Mouse (Mus musculus): Measurements from ENCODE around the gene Rpl6. TPM values are rescaled to one million over a fixed set of nuclear protein-coding genes. Genes with fewer than 3 reads are reported as not detected.
"Not testable (repeated sequence)": the region's sequence is repeated elsewhere in the genome, so short reads cannot be mapped to it uniquely, and the experiment has no call there.

Rpl6 gene
- polyA plus RNA-seq, 1 experiment from 2014 or later, result 639 TPM

DNA sequence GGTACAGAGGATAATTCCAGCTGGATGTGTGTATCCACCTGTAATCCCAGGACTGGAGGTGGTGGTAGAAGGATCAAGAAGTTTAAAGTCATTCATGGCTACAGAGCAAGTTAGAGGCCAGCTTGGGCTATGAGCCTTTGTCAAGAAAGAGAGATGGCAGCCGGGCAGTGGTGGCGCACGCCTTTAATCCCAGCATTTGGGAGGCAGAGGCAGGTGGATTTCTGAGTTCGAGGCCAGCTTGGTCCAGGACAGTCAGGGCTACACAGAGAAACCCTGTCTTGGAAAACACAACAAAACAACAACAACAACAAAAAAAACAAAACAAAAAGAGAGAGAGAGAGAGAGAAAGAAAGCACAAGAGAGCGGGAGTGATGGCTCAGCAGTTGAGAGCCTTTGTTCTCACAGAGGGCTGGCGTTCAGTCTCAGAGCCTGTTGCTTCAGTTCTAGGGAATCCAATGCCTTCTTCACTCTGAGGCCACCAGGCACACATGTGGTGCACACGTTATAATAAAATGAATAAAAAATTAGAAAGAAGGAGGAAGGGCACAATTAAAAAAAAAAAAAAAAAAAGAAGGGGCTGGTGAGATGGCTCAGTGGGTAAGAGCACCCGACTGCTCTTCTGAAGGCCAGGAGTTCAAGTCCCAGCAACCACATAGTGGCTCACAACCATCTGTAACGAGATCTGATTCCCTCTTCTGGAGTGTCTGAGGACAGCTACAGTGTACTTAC lies 12.5 kb downstream of the Rpl6 start:
- WGBS, result 91% methylated on average over 9 of the region's 9 CpGs
- Histone ChIP-seq H3K4me1 (peaks cover 11% of the 10 kb centered on the region), H3K36me3 (peaks cover 15% of the 10 kb centered on the region)
- ATAC-seq (replicated peaks; ENCODE audit: low FRiP score); H3K4me3 ChIP-seq (replicated peaks); H3K9me3 ChIP-seq (replicated peaks); H3K27ac ChIP-seq; H3K4me2 ChIP-seq; H3K9ac ChIP-seq; H3K27me3 ChIP-seq: not testable (repeated sequence)

DNA sequence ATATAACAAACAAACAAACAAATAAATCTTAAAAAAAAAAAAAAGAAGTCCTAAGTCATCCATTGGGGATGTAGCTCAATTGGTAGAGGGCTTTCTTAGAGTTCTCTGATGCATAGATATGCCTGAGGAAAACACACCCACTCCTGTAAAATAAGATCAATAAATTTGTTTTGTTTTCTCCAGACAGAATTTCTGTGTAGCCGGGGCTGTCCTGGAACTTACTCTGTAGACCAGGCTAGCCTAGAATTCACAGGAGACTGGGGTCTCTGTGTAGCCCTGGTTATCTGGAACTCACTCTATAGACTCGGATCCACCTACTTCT lies 13.0 kb downstream of the Rpl6 start:
- WGBS, result 92% methylated on average over 2 of the region's 2 CpGs
- no peak for ATAC-seq (replicated peaks; ENCODE audit: low FRiP score)
- H3K9me3 ChIP-seq (replicated peaks), result no peaks in the 10 kb centered on the region

DNA sequence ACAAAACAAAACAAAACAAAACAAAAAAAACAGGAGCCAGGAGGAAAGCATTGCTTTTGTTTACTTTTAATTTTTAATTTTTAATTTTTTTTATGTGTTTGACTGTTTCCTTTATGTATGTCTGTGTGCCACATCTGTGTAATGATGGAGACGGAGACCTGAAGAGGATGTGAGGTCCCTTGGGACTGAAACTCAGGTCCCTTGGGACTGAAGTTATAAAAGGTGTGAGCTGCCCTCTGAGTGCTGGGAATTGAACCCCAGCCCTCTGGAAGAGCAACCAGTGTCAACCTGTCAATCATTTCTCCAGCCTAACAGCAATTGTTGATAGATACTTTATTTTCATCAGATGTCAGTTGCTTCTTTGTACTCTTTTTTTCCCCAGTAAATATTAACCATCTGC lies 14.9 kb downstream of the Rpl6 start:
- Histone ChIP-seq H3K4me2 (no peak overlapping the region), H3K27me3 (no peaks in the 10 kb centered on the region), H3K9me3 (replicated peaks) (no peaks in the 10 kb centered on the region), H3K4me3 (replicated peaks) (no peak overlapping the region), H3K4me1 (peaks cover 16% of the 10 kb centered on the region), H3K27ac (no peak overlapping the region), H3K9ac (no peak overlapping the region), H3K36me3 (no peaks in the 10 kb centered on the region)
- ATAC-seq (replicated peaks; ENCODE audit: low FRiP score), result no peak
- WGBS, result 91% methylated on average over 1 of the region's 1 CpGs

More for the DNA sequence above, 13.0 kb downstream of the Rpl6 start:
- peaks cover 10% of the 10 kb centered on the region for H3K36me3 ChIP-seq
- H3K27ac ChIP-seq, result no peak overlapping the region
- no peak overlapping the region for H3K9ac ChIP-seq
- no peak overlapping the region for H3K4me3 ChIP-seq (replicated peaks)
- H3K4me2 ChIP-seq, result no peak overlapping the region
- peaks cover 16% of the 10 kb centered on the region for H3K4me1 ChIP-seq
- H3K27me3 ChIP-seq, result no peaks in the 10 kb centered on the region

DNA sequence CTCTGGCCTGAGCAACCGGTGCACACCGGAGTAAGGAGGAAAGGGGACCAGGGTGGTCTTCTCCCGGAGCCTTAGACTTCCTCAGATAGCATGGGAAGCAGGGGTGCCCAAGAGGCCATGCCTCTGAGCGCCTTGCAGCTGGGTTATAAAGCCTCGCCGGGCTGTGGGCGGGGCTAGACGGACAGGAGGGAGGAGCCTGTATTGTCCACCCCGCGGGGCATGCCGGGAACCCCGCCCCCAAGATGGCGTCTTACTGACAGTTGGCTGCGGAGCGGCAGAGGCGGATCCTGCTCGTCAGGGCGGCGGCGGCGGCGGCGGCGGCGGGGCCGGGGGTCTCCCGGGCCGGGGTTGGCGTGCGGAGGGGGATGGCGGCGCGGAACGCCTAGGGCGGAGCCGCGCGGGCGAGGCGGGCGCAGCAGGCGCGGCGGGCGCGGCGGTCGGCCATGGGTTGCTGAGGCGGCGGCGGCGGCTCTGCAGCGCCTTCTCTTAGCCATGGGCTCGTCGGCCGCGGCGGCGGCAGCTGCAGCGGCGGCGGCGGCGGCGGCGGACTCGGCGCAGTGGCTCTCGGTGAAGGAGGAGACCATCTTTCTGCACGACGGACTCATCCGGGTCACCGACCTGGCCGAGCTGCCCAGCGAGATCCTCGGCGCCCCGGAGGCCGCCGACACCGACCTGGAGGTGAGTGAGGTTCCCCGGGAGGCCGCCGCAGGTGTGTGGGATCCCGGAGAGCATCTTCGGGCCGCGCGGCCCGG lies 15.9 kb downstream of the Rpl6 start, which contains the start of gene Hectd4:
Gene Hectd4, plus strand, starts transcription at position 240 of the 752 bp plus-strand sequence.
- under 1% methylated on average over 75 of the region's 90 CpGs for WGBS
- peaks cover 16% of the 10 kb centered on the region for H3K4me1 ChIP-seq
- peak; percentile 84 for ATAC-seq (replicated peaks; ENCODE audit: low FRiP score)

DNA sequence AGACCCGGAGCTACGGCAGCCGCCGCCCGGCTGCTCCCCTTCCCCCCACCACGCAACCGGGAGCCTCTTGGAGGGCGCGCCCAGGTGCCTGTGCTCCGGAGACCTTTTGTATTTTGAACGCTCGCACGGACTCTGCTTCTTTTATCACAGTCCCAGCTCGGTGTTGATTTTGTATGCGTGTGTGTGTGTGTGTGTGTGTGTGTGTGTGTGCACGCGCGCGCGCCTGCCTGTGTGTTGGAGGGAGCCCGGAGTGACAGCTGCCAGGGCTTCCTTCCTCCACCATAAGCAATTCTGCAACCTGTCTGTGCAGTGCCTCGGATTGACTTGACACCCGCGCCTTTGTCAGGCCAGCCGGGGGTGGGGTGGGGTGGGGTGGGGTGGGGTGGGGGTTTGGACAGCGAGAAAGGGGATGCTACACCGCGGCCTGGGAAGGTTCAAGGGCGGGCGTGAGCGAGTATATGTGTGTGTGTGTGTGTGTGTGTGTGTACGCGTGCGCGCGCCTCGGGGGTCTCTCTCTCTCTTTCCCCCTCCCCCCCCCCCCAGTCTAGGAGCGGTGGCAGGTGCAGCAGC lies 16.5 kb downstream of the Rpl6 start:
- Histone ChIP-seq H3K4me1 (peaks cover 16% of the 10 kb centered on the region), H3K9me3 (replicated peaks) (no peaks in the 10 kb centered on the region), H3K36me3 (no peaks in the 10 kb centered on the region), H3K9ac (peak overlapping the region; percentile 94), H3K4me2 (peak overlapping the region; percentile 66), H3K4me3 (replicated peaks) (peak overlapping the region; percentile 96), H3K27ac (peak overlapping the region; percentile 83), H3K27me3 (no peaks in the 10 kb centered on the region)
- WGBS, result 0% methylated on average over 28 of the region's 38 CpGs
- ATAC-seq (replicated peaks; ENCODE audit: low FRiP score), result peak; percentile 37

More for the DNA sequence above, 15.9 kb downstream of the Rpl6 start, which contains the start of gene Hectd4:
- Histone ChIP-seq H3K27ac (peak within 1 kb of the TSS; percentile 83), H3K9ac (peak within 1 kb of the TSS; percentile 94), H3K27me3 (no peaks in the 10 kb centered on the region), H3K4me2 (peak within 1 kb of the TSS; percentile 66), H3K9me3 (replicated peaks) (no peaks in the 10 kb centered on the region), H3K4me3 (replicated peaks) (peak within 1 kb of the TSS; percentile 96), H3K36me3 (no peaks in the 10 kb centered on the region)

DNA sequence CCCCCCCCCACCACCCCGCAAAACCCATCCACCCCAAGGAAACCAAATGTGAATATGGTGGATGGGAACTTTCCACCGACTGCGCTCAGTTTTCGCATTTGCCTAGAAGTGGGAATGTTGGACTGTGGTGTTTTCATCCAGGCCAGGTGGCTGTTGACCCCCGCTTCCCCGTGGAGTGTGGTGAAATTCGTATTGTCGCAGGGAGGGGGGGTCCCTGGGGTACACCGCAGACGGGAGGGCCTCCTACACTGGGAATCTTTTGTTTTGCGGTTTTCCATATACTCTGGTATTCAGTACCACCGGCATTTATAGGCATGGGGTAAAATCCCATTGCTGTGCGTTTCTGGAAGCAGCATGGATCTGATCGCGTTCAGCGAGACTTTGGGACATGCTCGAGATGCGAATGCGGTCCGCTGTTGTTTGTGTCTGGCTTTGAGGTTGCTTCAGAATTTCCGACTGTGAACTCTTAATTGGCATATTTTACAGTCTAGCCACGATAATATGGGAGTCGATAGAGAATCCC lies 17.1 kb downstream of the Rpl6 start:
- ATAC-seq (replicated peaks; ENCODE audit: low FRiP score), result no peak
- Histone ChIP-seq H3K9ac (peak overlapping the region; percentile 94), H3K27me3 (no peaks in the 10 kb centered on the region)

DNA sequence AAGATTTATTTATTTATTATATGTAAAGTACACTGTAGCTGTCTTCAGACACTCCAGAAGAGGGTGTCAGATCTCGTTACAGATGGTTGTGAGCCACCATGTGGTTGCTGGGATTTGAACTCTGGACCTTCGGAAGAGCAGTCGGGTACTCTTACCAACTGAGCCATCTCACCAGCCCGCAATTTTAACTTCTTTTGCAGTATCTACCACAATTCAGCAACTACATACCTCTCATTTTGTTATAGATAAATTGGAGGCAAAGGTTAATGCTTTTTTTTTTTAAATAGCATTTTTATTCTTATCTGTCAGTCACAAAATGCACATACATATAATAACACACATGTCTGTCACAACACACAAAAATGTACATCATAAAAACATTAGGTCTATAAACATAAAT lies 19.7 kb downstream of the Rpl6 start:
- H3K27ac ChIP-seq; H3K9me3 ChIP-seq (replicated peaks); H3K4me2 ChIP-seq; H3K27me3 ChIP-seq; ATAC-seq (replicated peaks; ENCODE audit: low FRiP score); H3K4me3 ChIP-seq (replicated peaks); H3K9ac ChIP-seq; H3K36me3 ChIP-seq: not testable (repeated sequence)
- H3K4me1 ChIP-seq, result peaks cover 18% of the 10 kb centered on the region
- 89% methylated on average over 4 of the region's 4 CpGs for WGBS

More for the DNA sequence above, 17.1 kb downstream of the Rpl6 start:
- 21% methylated on average over 18 of the region's 23 CpGs for WGBS
- Histone ChIP-seq H3K9me3 (replicated peaks) (no peaks in the 10 kb centered on the region), H3K27ac (no peak overlapping the region), H3K4me2 (peak overlapping the region; percentile 66), H3K4me1 (peaks cover 18% of the 10 kb centered on the region), H3K36me3 (no peaks in the 10 kb centered on the region), H3K4me3 (replicated peaks) (peak overlapping the region; percentile 96)

DNA sequence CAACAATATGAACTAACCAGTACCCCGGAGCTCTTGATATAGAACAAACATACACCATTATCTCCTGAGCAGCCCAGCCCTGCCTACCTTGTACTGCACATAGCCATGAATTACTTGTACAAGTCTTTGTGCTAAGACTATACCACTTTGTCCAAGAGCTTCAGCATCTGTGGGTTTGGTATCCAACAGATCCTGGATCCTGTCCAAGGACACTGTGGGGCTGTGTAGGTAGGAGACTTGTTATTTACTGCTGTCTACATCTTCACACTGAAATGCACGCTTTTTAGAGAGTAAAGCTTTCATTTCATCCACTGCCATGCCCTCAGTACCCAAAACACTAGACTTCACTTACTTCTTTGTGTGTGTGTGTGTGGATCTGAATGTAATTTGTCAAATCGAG lies 20.6 kb downstream of the Rpl6 start:
- no peak overlapping the region for H3K4me2 ChIP-seq
- H3K36me3 ChIP-seq, result no peaks in the 10 kb centered on the region
- no peak overlapping the region for H3K4me3 ChIP-seq (replicated peaks)
- no peak for ATAC-seq (replicated peaks; ENCODE audit: low FRiP score)
- no peak overlapping the region for H3K27ac ChIP-seq
- no peak overlapping the region for H3K9ac ChIP-seq
- H3K4me1 ChIP-seq, result peaks cover 15% of the 10 kb centered on the region
- WGBS, result 89% methylated on average over 3 of the region's 3 CpGs
- H3K27me3 ChIP-seq, result no peaks in the 10 kb centered on the region
- no peaks in the 10 kb centered on the region for H3K9me3 ChIP-seq (replicated peaks)

DNA sequence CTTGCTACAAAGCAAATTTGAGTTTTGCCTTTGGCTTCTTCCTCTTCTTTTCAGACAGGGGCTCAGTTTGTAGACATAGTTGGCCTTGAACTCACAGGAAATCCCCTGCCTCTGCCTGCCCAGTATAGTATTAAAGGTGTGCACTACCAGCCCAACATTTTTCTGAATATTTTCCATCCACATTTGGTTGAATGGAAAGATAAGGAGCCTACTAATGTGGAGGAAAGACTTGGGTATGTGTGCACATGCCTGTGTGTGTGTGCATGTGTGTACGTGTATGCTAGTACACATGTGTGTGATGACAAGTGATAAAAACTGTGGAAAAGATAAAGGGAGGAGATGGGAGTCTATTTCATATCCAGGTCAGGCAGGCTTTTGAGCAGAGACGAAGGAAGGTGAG lies 21.6 kb downstream of the Rpl6 start:
- Histone ChIP-seq H3K9me3 (replicated peaks) (no peaks in the 10 kb centered on the region), H3K4me1 (peaks cover 14% of the 10 kb centered on the region), H3K27ac (no peak overlapping the region), H3K9ac (no peak overlapping the region), H3K4me3 (replicated peaks) (no peak overlapping the region), H3K4me2 (no peak overlapping the region), H3K36me3 (no peaks in the 10 kb centered on the region), H3K27me3 (no peaks in the 10 kb centered on the region)
- ATAC-seq (replicated peaks; ENCODE audit: low FRiP score), result no peak
- WGBS, result 91% methylated on average over 2 of the region's 2 CpGs

DNA sequence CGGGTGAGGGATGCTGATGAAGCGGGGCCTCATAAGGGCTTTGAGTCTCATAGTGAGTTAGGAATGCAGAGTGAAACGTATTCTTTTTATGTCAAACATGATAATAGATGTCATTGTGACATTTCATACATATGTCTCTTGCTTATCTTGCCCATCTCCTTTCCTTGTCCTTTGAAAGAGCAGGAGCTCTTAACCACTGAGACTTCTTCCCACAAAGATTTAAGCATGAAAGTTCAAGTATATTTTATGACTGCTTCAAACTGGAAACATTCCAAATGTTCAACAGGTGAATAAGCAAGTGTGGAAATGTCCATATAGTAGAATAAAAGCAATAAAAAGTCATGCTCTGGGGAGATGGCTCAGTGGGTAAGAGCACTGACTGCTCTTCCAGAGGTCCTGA lies 22.1 kb downstream of the Rpl6 start:
- ATAC-seq (replicated peaks; ENCODE audit: low FRiP score), result no peak
- H3K4me2 ChIP-seq, result no peak overlapping the region
- H3K27ac ChIP-seq, result no peak overlapping the region
- no peak overlapping the region for H3K9ac ChIP-seq
- no peaks in the 10 kb centered on the region for H3K27me3 ChIP-seq
- H3K36me3 ChIP-seq, result no peaks in the 10 kb centered on the region
- no peaks in the 10 kb centered on the region for H3K9me3 ChIP-seq (replicated peaks)
- H3K4me1 ChIP-seq, result peaks cover 10% of the 10 kb centered on the region
- no peak overlapping the region for H3K4me3 ChIP-seq (replicated peaks)
- 70% methylated on average over 3 of the region's 3 CpGs for WGBS

DNA sequence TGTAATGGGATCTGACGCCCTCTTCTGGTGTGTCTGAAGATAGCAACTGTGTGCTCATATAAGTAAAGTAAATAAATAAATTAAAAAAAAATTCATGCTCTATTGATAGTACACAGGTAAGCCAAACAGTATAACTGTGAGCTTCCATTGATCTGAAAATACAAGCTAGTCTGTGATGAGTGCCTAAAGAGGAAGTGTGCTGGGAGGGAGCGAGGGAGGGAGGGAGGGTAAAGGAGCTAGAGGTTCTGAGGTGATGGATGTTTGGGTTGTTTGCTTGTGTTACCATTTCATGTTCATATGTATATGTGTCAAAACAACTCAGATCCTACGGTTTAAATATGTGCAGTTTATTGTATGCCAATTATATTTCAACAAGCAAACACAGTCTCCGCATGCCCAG lies 22.6 kb downstream of the Rpl6 start:
- peaks cover 5% of the 10 kb centered on the region; the same call in 1 of the 2 replicates for H3K4me1 ChIP-seq
- no peak overlapping the region for H3K27ac ChIP-seq
- H3K4me2 ChIP-seq, result no peak overlapping the region
- WGBS, result 90% methylated on average over 4 of the region's 4 CpGs
- no peaks in the 10 kb centered on the region for H3K36me3 ChIP-seq
- no peak for ATAC-seq (replicated peaks; ENCODE audit: low FRiP score)
- H3K9ac ChIP-seq, result no peak overlapping the region
- H3K9me3 ChIP-seq (replicated peaks), result no peaks in the 10 kb centered on the region
- no peak overlapping the region for H3K4me3 ChIP-seq (replicated peaks)
- H3K27me3 ChIP-seq, result no peaks in the 10 kb centered on the region

DNA sequence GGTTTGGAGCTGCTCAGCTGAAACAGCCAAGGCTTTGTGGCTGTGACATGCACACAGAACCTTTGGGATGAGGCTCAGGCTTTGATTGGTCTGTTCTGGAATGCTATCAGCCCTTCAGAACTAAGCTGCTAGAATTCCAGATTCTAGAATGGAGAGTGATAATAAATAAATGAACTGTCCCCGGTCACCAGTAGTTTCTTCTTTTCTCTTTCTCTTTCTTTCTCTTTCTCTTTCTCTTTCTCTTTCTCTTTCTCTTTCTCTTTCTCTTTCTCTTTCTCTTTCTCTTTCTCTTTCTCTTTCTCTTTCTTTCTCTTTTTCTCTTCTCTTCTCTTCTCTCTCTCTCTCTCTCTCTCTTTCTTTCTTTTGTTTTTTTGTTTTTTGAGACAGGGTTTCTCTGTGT lies 23.0 kb downstream of the Rpl6 start:
- not testable (repeated sequence) for H3K36me3 ChIP-seq; H3K9ac ChIP-seq; ATAC-seq (replicated peaks; ENCODE audit: low FRiP score); H3K27me3 ChIP-seq; H3K27ac ChIP-seq; H3K9me3 ChIP-seq (replicated peaks); H3K4me1 ChIP-seq; H3K4me2 ChIP-seq; H3K4me3 ChIP-seq (replicated peaks)
- WGBS, result 90% methylated on average over 1 of the region's 1 CpGs
